Mouse (Mus musculus) leukemia stem cell, adult 10-12 weeks (primary cell): ENCODE data around the gene Zcchc4. TPM values are rescaled to one million over a fixed set of nuclear protein-coding genes. Genes with fewer than 3 reads are reported as not detected.

ENCODE experiments used
- polyA plus RNA-seq: library from polyadenylated mRNA; stranded (reverse); fragments of >175 nt; gene quantifications from 2 replicates; pipeline ENCODE4 v1.2.3, GENCODE M21; 2012; ENCODE audit warnings: low replicate concordance

Zcchc4 gene
- 3.1 and 6.4 TPM in 2 replicates for polyA plus RNA-seq

DNA sequence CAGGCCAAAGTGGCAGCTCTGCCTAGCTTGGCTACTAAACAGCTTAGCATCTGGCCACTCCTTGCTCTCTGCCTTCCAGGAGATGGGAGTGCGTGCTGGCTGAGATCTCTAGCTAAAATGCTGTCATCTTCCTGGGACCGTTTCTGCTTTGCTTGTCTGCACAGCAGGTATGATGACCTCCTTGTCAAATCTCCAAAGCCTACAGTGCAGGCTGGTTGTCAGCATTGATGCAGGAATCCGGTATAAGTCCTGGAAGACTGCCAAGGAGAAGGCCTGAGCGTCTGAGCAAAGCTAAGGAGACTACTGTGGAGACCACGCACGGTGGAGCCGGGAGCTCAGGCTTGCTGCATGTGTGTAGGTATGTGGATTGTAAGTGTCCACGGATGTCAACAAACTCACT lies at the start of gene Zcchc4:
TSS of gene Zcchc4 (plus strand) at position 173 of the 400 bp plus-strand sequence.

DNA sequence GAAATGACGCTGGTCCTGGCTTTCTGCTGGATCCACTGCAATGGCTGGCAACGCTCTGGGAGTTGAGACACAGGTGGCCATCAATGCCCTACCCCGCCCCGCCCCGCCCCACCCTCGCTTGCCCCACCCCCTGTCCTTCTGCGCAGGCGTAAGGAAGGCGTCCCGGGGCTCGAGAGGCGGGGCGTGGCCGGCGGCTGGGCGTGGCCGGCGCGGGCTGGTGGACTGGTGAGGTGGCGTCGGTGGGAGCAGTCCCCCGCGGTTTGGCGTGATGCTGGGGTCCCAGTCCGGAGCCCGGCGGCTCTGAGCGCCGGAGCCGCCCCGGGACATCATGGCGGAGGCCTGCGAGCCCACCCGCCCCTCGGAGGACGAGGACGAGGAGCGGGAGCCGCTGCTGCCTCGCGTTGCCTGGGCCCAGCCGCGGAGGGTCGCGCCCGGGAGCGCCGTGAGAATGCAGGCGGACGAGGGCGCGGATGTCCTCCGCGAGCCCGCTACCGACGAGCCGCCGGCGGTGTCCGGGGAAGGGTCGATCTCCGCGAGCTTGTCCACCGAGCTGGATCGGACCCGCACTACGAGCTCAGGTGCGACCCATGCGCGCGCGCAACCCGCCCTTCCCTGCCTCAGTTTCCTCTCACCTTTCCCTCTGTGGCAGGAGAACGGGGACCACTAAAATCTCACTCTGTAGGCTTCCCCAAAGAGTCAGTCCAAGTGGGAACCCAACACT lies 33.7 kb upstream of the Zcchc4 start, which contains the start of gene Pi4k2b:
TSS of gene Pi4k2b (plus strand) at position 184 of the 721 bp plus-strand sequence.

DNA sequence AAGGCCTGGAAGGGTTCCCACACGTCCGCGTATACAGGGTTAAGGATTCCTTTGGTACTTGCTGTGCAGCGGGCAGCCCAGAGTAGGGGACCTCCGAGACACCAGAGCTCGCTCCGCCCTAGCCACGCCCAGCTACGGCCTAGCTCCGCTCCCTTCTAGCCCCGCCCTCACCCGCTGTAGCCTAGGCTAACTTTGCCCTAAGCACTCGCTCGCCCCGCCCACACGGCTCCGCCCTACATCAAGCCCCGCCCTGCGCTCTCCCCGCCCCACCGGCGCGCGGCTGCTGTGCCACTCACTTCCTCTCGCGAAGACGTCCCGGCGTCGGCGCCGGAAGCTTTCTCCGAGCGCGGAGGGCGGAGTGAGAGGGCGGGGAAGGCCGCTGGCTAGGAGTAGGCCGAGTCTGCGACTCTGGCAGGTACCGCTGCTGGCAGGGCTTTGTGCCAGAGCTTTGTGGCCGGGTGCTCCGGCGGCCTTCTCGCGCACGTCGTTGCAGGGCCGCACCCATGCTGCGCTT lies 58.6 kb downstream of the Zcchc4 start, which contains the start of gene Anapc4:
TSS of gene Anapc4 (plus strand) at position 252 of the 514 bp plus-strand sequence.

Other genes starting within 250 kb of the Zcchc4 start
- not detected in 2 replicates for gene Lgi2, start 208.9 kb upstream of the Zcchc4 start, polyA plus RNA-seq
- gene Sepsecs, start 105.7 kb upstream of the Zcchc4 start, polyA plus RNA-seq: 0.11 and 0.99 TPM in 2 replicates
- gene Pi4k2b, start 33.8 kb upstream of the Zcchc4 start, polyA plus RNA-seq: 24.8 and 42.0 TPM in 2 replicates
- 1.7 and 9.0 TPM in 2 replicates for gene Anapc4, start 58.6 kb downstream of the Zcchc4 start, polyA plus RNA-seq